Mouse (Mus musculus) right cerebral cortex, adult 2 months (tissue): ENCODE data around the gene Mta2.
A peak's percentile ranks its signal among the peaks of the same experiment; 100 is the strongest.
"Not testable (repeated sequence)": the region's sequence is repeated elsewhere in the genome, so short reads cannot be mapped to it uniquely, and the experiment has no call there.

Experiments used
- DNase-seq, 2 experiments: peaks; one replicate each; pipeline ENCODE4 v3.0.0; 2021 to 2022; ENCODE audit warnings: low spot score in 2 of 2

The Mta2 gene

GRCm38 (mm10) chr19:8941515-8942217 is at the start of gene Mta2:
Gene Mta2 (plus strand): TSS chr19:8941875.
- DNase-seq = peak; percentile 93 to 94

- peak; percentile 83 to 92 for DNase-seq
Observed at GRCm38 (mm10) chr19:8892829-8893766, 48.6 kb upstream of the Mta2 start, which contains the start of gene Ints5. Gene Ints5 (plus strand): TSS chr19:8893005.

DNA sequence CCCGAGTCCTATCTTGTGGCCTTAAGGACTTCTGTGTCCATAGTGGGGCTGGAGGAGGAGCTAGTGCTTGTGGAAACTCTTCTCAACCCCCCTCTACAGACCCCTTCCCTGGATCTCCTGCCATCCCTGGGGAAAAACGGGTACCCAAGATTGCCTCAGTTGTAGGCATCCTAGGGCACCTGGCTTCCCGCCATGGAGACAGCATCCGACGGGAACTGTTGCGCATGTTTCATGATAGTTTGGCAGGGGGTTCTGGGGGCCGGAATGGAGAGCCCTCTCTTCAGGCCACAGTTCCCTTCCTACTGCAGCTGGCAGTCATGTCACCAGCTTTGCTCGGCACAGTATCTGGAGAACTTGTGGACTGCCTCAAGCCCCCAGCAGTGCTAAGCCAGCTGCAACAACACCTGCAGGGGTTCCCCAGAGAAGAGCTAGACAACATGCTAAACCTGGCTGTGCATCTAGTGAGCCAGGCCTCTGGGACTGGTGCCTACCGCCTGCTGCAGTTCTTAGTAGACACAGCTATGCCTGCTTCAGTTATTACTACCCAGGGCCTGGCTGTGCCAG is 46.2 kb upstream of the Mta2 start:
- DNase-seq = no peak

DNA sequence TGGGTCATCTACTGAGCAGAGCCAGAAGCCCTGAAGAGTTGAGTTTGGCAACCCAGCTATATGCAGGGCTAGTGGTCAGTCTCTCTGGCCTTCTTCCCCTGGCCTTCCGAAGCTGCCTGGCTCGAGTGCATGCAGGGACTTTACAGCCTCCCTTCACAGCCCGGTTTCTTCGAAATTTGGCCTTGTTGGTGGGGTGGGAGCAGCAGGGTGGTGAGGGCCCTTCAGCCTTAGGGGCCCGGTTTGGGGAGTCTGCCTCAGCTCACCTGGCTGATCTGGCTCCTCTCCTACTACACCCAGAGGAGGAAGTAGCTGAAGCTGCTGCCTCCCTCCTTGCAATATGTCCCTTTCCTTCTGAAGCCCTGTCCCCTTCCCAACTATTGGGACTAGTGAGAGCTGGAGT is 45.4 kb upstream of the Mta2 start:
- not testable (repeated sequence) for DNase-seq

DNA sequence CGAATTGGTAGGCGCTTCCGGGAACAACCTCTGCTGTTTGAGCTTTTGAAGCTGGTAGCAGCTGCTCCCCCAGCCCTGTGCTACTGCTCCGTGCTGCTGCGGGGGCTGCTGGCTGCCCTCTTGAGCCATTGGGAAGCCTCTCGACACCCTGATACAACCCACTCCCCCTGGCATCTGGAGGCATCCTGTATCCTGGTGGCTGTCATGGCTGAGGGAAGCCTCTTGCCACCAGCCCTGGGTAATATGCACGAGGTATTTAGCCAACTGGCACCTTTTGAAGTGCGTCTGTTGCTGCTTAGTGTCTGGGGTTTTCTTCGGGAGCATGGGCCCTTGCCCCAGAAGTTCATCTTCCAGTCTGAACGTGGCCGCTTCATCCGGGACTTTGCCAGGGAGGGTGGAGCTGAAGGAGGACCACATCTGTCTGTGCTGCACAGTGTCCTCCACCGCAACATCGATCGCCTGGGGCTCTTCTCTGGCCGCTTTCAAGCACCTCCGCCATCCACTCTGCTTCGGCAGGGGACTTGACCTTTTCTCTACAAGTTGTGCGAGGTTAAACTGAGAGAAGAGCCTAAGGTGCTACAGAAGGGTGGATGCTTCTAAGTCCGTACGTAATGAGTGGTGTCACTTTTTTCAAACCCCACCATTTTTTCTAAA is 44.3 kb upstream of the Mta2 start:
- DNase-seq = peak in 1 of 2 experiments; percentile 24

GRCm38 (mm10) chr19:8897865-8898495 is 43.7 kb upstream of the Mta2 start, which contains the start of gene Ganab:
Gene Ganab (plus strand): TSS chr19:8898071.
- DNase-seq = peak; percentile 97

- no peak for DNase-seq
Observed at GRCm38 (mm10) chr19:8898576-8898975, 43.1 kb upstream of the Mta2 start.

DNA sequence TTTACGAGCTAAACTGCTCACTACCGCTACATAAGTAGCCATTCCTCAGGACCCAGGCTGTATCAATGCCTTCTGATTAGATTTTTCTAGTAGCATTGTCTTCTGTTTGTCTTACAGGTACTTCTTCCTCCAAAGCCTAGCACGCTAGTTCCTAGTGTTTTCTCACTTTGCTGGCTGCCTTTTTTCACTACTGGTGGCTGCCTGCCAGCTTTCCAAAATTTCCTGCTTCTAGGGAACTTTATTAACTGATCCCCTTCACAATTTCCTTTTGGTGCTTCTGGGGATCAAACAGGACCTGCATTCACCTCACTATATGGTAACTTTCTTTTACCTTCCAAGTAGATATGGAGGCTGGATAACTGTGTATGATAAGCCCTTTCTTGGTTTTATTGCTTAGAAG is 42.6 kb upstream of the Mta2 start:
- no peak for DNase-seq

DNA sequence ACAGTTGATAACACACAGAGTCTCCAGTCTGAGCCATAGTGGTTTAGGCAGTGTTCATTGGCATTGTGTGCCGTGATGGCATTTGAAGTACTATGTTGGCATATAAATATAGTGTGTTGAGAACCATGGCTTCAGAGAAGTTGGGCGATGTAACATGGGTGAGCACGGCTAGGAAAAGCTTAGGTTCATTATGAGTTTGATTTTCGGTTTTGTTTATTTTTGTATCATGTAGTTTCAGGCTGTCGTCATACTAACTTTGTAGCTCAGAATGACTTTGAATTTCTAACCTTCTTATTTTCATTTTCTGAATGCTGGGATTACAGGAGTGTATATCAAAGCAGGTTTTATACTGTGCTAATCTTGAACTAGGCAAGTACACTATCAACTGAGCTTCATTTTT is 38.3 kb upstream of the Mta2 start:
- no peak for DNase-seq

- DNase-seq = no peak
Observed at GRCm38 (mm10) chr19:8908531-8908930, 33.1 kb upstream of the Mta2 start.

DNA sequence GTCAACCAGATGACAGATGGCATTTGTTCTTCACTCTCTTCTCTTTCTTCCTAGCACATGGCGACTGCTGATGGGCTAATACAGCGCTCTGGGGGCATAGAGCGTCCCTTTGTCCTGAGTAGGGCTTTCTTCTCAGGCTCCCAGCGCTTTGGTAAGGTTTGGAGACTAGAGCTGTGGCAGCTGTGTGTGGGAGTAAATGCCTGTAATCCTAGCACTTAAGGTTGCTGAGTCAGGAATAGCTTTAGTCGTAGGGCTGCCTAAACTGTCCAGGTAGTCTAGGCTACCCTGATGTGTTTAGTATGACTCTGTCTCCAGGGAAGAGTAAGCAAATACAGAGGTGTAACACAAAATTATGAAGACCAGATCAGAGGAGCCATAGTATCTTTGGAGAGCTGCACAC is 29.9 kb upstream of the Mta2 start:
- peak; percentile 39 to 60 for DNase-seq

GRCm38 (mm10) chr19:8914212-8914611 is 27.5 kb upstream of the Mta2 start:
- DNase-seq = peak; percentile 44 to 49

DNA sequence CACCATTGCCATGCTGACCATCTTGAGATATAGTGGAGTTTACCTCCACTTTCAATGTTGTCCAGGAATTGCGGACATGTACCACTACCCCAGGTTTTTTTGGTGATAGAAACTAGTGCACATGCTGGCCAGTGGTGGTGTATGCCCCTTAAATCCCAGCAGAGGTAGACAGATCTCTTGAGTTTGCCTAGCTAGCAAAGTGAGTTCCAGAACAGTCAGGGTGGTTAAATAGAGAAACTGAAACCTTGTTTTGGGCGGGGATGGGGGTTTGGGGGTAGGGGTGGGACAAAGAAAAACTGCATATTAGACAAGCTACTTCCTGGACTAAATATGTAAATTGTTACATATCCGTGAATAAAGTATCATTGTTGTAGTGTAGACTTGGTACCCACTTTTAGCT is 22.7 kb upstream of the Mta2 start:
- DNase-seq = no peak

DNA sequence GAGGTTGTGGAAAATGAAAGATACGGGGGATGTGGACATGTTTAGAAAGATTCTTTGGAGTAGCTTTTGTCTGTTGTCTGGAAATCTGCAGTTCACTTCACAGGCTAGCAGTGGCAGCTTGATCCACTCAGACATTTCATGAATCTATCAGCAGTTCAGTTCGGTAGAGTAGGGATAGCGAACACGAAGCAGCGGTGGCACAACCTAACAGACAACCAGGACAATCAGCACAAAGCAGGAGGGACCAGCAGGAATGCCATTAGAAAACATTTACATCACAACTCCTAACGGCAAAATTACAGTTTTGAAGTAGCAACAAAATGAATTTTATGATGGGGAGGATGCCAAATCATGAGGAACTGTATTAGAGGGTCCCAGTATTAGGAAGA is 22.0 kb upstream of the Mta2 start:
- no peak for DNase-seq

DNA sequence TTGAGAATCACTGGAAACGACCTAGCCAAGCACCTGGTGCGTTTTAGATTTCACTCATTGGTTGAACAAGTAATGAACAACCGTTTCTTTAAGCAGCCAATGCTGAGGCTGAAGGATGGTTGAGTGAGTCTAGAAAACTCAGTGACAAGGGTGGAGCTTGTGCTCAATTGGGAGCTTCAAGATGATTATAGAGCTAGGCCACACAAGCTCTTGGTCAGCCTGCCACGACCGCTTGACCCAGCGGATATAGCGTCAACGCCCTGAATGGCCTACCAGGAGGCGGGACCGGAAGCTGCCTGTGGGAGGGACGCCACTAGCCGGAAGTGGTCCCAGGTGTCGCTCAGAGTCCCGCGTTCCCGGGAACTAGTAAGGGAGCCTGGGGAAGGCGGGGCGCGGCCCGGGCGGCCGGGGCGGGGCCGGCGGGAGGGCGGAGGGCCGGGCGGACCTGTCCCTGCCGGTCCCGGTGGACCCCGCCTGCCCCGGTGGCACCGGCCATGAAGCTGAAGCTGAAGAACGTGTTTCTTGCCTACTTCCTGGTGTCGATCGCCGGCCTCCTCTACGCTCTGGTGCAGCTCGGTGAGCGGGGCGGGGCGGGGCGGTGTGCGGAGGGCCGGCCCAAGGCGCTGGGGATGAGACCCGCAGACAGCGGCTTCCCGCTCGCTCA is 21.5 kb upstream of the Mta2 start, which contains the start of gene B3gat3:
TSS of gene B3gat3 (plus strand) at position 302 of the 664 bp plus-strand sequence.
- peak; percentile 93 to 97 for DNase-seq

- DNase-seq = no peak
Observed at GRCm38 (mm10) chr19:8920836-8921291, 20.8 kb upstream of the Mta2 start.

DNA sequence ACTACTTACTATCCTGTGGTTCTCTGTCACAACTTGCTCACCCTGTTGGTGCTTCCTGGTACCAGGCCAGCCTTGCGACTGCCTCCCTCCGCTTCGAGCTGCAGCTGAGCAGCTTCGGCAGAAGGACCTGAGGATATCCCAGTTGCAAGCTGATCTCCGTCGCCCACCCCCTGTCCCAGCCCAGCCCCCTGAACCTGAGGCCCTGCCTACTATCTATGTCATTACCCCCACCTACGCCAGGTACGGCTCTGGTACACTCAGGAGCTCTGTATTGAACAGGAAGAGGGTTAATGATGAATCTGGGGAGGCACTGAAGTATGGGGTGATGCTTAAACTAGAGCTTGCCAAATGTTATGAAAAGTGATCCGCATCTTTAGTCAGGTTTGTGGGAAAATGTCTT is 19.9 kb upstream of the Mta2 start:
- DNase-seq = no peak

DNA sequence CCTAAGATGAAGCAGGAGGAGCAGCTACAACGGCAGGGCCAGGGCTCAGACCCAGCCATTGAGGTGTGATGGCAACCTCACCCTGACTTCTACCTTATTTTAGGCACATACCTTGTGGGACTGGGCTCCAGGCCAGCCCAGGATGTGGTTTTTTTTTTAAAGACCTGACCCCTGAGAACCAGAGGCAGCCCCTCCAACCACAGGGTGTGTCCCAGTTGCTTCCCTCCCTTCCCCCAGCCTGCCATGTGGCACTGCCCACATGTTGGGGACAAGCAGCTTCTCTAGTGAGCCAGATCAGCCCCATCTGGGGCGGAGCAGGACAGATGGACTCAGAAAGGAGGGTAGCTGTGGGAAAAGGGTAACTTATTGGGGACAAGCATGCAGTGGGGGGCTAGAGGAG is 14.9 kb upstream of the Mta2 start:
- DNase-seq = no peak

GRCm38 (mm10) chr19:8927891-8928525 is 13.7 kb upstream of the Mta2 start:
- no peak for DNase-seq

DNA sequence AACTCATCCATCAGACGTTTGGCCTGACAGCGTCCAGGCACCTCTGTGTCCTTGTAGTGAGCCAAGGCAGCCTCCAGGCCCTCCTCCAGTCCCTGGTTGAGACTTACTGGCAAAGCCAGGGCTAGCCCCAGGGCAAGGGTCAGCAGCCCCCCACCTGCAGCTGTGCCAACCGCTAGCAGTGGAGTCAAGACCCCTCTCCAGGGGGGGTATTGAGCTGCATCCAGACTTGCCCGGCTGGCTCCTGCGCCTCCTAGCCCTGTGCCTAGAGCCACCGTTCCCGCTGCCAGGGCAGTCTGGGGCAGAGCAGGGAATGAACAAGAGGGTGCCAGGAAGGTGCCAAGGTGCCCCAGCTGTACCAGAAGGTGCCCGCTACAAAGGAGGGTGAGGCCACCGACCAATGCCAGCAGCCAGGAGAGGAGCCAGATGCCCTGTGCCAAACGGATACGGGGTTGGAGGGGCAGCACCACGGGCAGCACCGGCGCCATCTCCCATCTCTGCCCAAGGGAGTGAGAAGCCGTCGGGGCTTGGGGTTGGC is 12.9 kb upstream of the Mta2 start:
- no peak for DNase-seq
